Mouse (Mus musculus) liver, postnatal 0 days (tissue): ENCODE measurements around the gene Glt6d1. TPM values are rescaled to one million over a fixed set of nuclear protein-coding genes. Genes with fewer than 3 reads are reported as not detected.

Source experiments
- ATAC-seq: fragments of 200-750 bp; cut with Nextera tagmentation; 2 replicates; pipeline ENCODE4 v1.8.0; 2017; ENCODE audit warnings: mild to moderate bottlenecking, moderate library complexity
- DNase-seq: peaks from one replicate; pipeline ENCODE4 v3.0.0-alpha.2; 2016
- H3K27ac ChIP-seq: fragments of 300-500 bp; sonication (generic); 2 replicates; pipeline ENCODE4 v1.5.1; 2014; ENCODE audit warnings: antibody characterized with exemption, moderate library complexity, mild to moderate bottlenecking, low read depth
- H3K27me3 ChIP-seq: fragments of 300-500 bp; sonication (generic); 2 replicates; pipeline ENCODE4 v1.6.1; 2014; ENCODE audit warnings: low read length, control low read depth, mixed read lengths; ENCODE audit not compliant: insufficient read depth
- H3K36me3 ChIP-seq: fragments of 300-500 bp; sonication (generic); replicated peaks from 2 replicates; pipeline ENCODE4 v1.6.1; 2014; ENCODE audit warnings: mild to moderate bottlenecking, control low read depth, low read length, moderate library complexity, mixed read lengths; ENCODE audit not compliant: insufficient read depth
- H3K4me1 ChIP-seq: fragments of 300-500 bp; sonication (generic); 2 replicates; pipeline ENCODE4 v1.6.1; 2014; ENCODE audit warnings: antibody characterized with exemption, mild to moderate bottlenecking, control low read depth; ENCODE audit not compliant: insufficient read depth
- H3K4me2 ChIP-seq: fragments of 300-500 bp; sonication (generic); 2 replicates; pipeline ENCODE4 v1.6.1; 2014; ENCODE audit warnings: low read depth, mild to moderate bottlenecking, low read length, moderate library complexity, mixed read lengths
- H3K4me3 ChIP-seq: fragments of 300-500 bp; sonication (generic); 2 replicates; pipeline ENCODE4 v1.5.1; 2014; ENCODE audit warnings: low read depth, low read length
- H3K9ac ChIP-seq: fragments of 300-500 bp; sonication (generic); replicated peaks from 2 replicates; pipeline ENCODE4 v1.6.1; 2014; ENCODE audit warnings: mild to moderate bottlenecking, moderate library complexity
- H3K9me3 ChIP-seq: fragments of 300-500 bp; sonication (generic); 2 replicates; pipeline ENCODE4 v1.6.1; 2016; ENCODE audit warnings: mild to moderate bottlenecking, control low read depth, low read length, mixed read lengths
- CTCF ChIP-seq: sonication (generic); IDR thresholded peaks from 2 replicates; pipeline ENCODE4 v1.5.1; 2016; ENCODE audit warnings: antibody characterized with exemption, low read depth
- EP300 ChIP-seq: IDR thresholded peaks from 2 replicates; pipeline ENCODE4 v1.6.1; 2016; ENCODE audit warnings: antibody characterized with exemption, low read depth, mild to moderate bottlenecking
- WGBS: fragments of 180-500 bp; shearing (Covaris S2); extraction: QIAGEN DNeasy Blood & Tissue Kit; methylation state at CpG from one replicate; pipeline ENCODE4 v1.1.7; 2014; ENCODE audit not compliant: insufficient replicate concordance; 5-methylcytosine and 5-hydroxymethylcytosine counted together
- polyA plus RNA-seq: library from polyadenylated mRNA; unstranded; fragments of >200 nt; fragmentation: Nextera tagmentation; extraction: Ambion mirVana; gene quantifications from 2 replicates; pipeline ENCODE4 v1.2.1, GENCODE M21; 2015

Gene Glt6d1
- polyA plus RNA-seq, 1 experiment from 2014 or later = not detected

DNA sequence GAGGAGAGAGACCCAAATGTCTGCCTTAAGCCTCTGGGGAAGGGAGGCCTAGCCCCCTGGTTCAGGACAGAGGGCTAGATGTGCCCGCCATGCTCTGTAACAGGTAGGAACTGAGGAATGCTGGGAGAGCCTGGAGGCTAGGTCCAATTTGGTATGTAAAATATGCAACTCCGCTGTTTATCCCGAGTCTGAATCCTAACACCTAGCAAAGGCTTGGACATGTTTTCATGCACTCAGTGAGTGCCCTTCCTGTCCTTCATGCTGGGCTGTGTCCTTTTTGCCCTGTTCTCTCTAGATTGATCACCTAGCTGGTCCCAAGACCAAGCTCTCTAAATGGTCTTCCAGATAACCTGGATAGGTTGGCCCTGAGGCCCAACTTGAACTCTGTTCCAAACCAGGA, 44.2 kb upstream of the Glt6d1 start:
- H3K4me2 ChIP-seq = no peak overlapping the region
- ATAC-seq (no peak), DNase-seq (no peak)
- H3K9ac ChIP-seq = no peak overlapping the region
- H3K27ac ChIP-seq = no peak overlapping the region
- H3K9me3 ChIP-seq = no peaks in the 10 kb centered on the region
- no peak for TF ChIP-seq EP300
- H3K36me3 ChIP-seq = no peaks in the 10 kb centered on the region
- H3K27me3 ChIP-seq = peaks cover 24% of the 10 kb centered on the region
- peaks cover 3% of the 10 kb centered on the region for H3K4me1 ChIP-seq
- H3K4me3 ChIP-seq = no peak overlapping the region
- WGBS = 73% methylated on average over 3 of the region's 3 CpGs

DNA sequence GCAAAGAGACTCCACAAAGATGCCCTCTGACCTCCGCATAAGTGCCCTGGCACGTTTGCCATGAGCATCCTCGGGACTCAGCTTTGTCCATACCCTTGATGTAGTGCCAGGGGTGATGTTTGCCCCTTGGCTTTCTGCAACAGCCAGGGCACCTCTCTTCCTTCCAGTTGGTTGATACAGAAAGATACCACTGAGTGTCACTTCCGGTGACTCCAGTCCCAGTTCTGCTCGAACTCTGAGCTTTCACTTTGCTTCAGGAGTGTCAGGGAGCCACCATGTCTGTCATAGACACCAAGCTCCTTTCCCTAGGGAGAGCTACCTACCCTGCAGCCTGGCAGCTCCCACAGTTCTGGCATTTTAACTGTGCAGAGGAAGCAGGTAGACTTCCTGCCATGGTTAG, 38.4 kb upstream of the Glt6d1 start:
- no peak for ATAC-seq
- no peak overlapping the region for H3K4me2 ChIP-seq
- H3K36me3 ChIP-seq = no peaks in the 10 kb centered on the region
- no peaks in the 10 kb centered on the region for H3K4me1 ChIP-seq
- TF ChIP-seq CTCF (no peak), EP300 (no peak)
- H3K9me3 ChIP-seq = no peaks in the 10 kb centered on the region
- WGBS = 66% methylated on average over 5 of the region's 5 CpGs
- no peaks in the 10 kb centered on the region for H3K27me3 ChIP-seq
- no peak overlapping the region for H3K9ac ChIP-seq
- no peak overlapping the region for H3K4me3 ChIP-seq
- no peak for DNase-seq
- no peak overlapping the region for H3K27ac ChIP-seq

DNA sequence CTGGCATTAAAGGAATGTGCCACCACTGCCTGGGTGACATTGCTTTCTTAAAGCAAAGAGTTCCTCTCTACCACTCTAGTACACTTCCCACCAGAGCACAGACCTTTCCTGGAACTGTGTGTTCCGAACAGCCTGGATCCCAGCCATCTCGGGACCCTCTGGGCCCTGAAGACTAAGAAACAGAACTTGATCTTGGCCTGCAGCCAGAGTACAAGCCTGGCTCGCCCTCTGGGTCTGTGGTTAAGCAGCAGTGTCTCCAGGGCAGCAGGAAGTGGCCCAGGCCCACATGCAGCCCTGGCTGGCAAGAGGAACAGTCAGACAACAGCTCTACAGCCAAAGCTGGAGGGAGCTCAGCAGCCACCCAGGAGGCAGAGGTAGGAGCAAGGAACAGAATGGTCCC, 37.0 kb upstream of the Glt6d1 start:
- DNase-seq = peak; percentile 24
- H3K4me2 ChIP-seq = no peak overlapping the region
- no peaks in the 10 kb centered on the region for H3K4me1 ChIP-seq
- H3K4me3 ChIP-seq = no peak overlapping the region
- no peak overlapping the region for H3K9ac ChIP-seq
- ATAC-seq = no peak
- no peaks in the 10 kb centered on the region for H3K9me3 ChIP-seq
- H3K36me3 ChIP-seq = no peaks in the 10 kb centered on the region
- H3K27ac ChIP-seq = no peak overlapping the region
- TF ChIP-seq CTCF = no peak
- no peak for TF ChIP-seq EP300
- no peaks in the 10 kb centered on the region for H3K27me3 ChIP-seq
- WGBS = 28% methylated on average over 3 of the region's 3 CpGs

DNA sequence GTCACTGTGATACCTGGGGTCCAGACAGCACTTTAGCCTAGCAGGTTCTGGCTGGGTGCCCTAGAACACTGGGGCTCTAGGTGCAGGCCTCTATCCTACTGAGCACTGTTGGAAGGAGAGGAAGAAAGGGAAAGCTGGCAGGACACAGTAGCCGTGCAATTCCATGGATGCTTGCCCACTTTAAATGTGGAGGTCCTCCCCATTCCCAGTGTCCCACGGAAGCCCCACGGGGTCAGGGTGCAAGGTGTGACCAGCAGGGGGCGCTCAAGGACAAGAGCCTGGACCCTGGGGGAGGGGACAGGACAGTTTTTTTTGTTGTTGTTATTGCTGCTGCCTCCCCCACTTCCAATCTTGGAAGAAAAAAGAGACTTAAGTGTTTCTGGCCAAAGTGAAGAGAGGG, 34.7 kb upstream of the Glt6d1 start:
- ATAC-seq (no peak), DNase-seq (peak; percentile 60)

DNA sequence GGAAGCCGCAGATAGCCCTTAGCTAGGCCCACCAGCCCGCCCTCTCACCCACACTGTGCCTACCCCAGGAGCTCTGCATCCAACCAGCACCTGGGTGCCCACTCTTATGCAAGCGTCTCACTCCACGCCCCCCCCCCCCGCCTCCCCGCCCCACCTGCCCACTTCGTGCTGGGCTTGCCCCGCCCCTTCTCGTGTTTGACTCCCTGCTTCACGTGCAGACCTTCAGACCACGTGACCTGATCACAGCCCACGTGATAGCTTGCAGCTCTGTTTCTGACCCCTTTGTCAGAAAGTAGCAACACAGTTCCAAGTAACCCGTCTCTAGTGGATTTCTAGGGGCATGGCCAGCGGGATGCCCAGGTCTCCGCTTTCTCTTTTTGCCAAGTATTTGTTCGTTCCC, 31.6 kb upstream of the Glt6d1 start, which contains the start of gene Sohlh1:
Gene Sohlh1 (minus strand): TSS at position 23 of the 400 bp plus-strand sequence.
- Histone ChIP-seq H3K36me3 (no peaks in the 10 kb centered on the region), H3K27ac (no peak within 1 kb of the TSS), H3K4me3 (no peak within 1 kb of the TSS), H3K4me1 (no peaks in the 10 kb centered on the region), H3K4me2 (no peak within 1 kb of the TSS), H3K27me3 (no peaks in the 10 kb centered on the region; the same call in 1 of the 2 replicates), H3K9ac (no peak within 1 kb of the TSS), H3K9me3 (no peaks in the 10 kb centered on the region)
- 74% methylated on average over 16 of the region's 16 CpGs for WGBS
- no peak for DNase-seq
- TF ChIP-seq EP300 (no peak), CTCF (no peak)
- ATAC-seq = no peak

More for the DNA sequence above, 34.7 kb upstream of the Glt6d1 start:
- Histone ChIP-seq H3K4me2 (no peak overlapping the region), H3K9me3 (no peaks in the 10 kb centered on the region), H3K9ac (no peak overlapping the region), H3K27ac (no peak overlapping the region), H3K4me1 (no peaks in the 10 kb centered on the region), H3K4me3 (no peak overlapping the region), H3K36me3 (no peaks in the 10 kb centered on the region), H3K27me3 (no peaks in the 10 kb centered on the region; the same call in 1 of the 2 replicates)
- 13% methylated on average over 4 of the region's 4 CpGs for WGBS
- TF ChIP-seq EP300 (no peak), CTCF (peak; percentile 82)

DNA sequence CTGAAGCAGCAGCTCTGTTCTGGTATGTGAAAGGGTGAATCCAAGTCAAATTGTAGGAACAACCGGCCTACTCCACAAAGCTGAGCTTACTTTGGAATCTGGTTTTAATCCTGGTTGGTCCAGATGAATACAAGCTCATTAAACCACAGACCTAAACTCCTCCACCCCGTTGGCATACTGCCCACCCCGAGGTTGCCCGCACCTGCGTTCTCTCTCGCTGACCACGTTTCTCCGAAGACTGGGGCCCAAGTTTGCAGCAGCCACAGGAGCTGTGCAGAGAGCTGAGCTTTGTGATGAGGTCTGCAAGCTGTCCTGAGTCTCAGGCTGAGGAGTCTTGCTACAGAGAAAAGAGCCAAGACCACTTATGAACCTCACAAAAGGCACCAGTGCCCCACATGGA, 30.9 kb upstream of the Glt6d1 start:
- H3K4me3 ChIP-seq = no peak overlapping the region
- WGBS = 67% methylated on average over 8 of the region's 8 CpGs
- no peak overlapping the region for H3K9ac ChIP-seq
- no peaks in the 10 kb centered on the region for H3K9me3 ChIP-seq
- H3K27ac ChIP-seq = no peak overlapping the region
- no peaks in the 10 kb centered on the region; the same call in 1 of the 2 replicates for H3K27me3 ChIP-seq
- TF ChIP-seq EP300 (no peak), CTCF (no peak)
- H3K36me3 ChIP-seq = no peaks in the 10 kb centered on the region
- no peak overlapping the region for H3K4me2 ChIP-seq
- ATAC-seq (no peak), DNase-seq (no peak)
- no peaks in the 10 kb centered on the region for H3K4me1 ChIP-seq

DNA sequence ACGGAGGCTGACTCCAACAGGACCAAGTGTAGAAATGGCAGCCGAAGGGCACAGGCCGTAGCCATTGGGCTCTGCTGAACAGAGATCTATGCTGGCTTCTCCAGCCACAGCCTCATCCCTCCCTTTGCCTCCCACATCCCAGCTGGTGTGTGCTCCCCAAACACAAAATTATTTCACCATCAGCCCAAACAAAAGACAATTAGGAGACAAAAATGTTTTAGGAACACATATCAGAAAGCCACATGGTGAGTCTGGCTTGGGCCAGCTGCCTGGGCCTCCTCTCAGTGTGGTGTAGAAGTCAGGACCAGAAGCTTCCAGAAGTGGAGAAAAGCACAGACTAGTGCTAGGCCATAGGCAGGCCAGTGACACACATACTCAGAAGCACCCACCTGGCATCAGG, 28.4 kb upstream of the Glt6d1 start:
- Histone ChIP-seq H3K9ac (no peak overlapping the region), H3K4me3 (no peak overlapping the region), H3K9me3 (no peaks in the 10 kb centered on the region), H3K4me1 (no peaks in the 10 kb centered on the region), H3K4me2 (no peak overlapping the region), H3K27me3 (no peaks in the 10 kb centered on the region; the same call in 1 of the 2 replicates), H3K36me3 (no peaks in the 10 kb centered on the region), H3K27ac (no peak overlapping the region)
- 71% methylated on average over 3 of the region's 3 CpGs for WGBS
- DNase-seq (no peak), ATAC-seq (no peak)
- TF ChIP-seq EP300 (no peak), CTCF (no peak)
